Mouse (Mus musculus): Measurements from ENCODE around the gene Zfc3h1. TPM values are rescaled to one million over a fixed set of nuclear protein-coding genes. Genes with fewer than 3 reads are reported as not detected.

Gene Zfc3h1
- polyA plus RNA-seq, 1 experiment from 2014 or later = 13.9 TPM

DNA sequence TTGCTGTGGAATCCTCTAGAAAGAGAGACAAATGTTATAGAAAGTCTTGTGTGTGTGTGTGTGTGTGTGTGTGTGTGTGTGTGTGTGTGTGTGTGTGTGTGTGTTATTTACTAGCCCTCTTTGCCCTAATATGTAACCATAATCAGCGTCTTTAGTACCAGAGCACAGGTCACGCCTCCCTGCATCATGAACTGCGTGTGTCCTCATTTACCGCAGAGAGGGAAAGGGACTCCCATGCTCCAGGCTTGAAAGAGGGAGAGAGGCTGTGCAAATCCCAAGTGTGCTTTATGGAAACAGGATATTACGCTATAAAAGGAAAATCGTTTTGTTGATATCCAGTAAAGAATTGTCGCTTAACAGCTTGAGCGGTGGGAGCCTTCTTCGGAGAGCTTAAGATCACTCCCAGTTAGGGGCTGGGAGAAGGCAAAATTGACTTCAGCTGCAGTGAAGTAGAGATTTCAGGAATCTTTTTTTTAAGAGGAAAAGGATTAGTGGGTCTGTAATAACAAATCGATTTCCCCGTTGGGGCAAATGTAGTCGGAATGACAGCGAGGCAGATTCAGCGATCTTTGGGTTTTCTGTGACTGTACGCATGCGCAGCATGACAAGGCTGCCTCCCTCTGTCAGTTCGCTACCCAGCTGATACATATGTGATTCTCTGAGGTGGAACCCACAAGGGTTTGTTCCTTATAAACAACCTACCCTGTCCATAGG, 86.0 kb downstream of the Zfc3h1 start:
- Histone ChIP-seq H3K4me2 (replicated peaks; ENCODE audit: low read depth, low read length) (peak overlapping the region; percentile 29; the same call in 1 of the 2 replicates), H3K9me3 (ENCODE audit: low read length) (no peaks in the 10 kb centered on the region), H3K27me3 (replicated peaks; ENCODE audit: insufficient read depth, low read length) (no peaks in the 10 kb centered on the region), H3K4me3 (ENCODE audit: low read depth, low read length) (peak overlapping the region; percentile 6; the same call in 1 of the 2 replicates), H3K27ac (ENCODE audit: low read length) (no peak overlapping the region), H3K4me1 (ENCODE audit: insufficient read depth, low read depth, low read length) (no peaks in the 10 kb centered on the region), H3K36me3 (ENCODE audit: insufficient read depth, low read length) (no peaks in the 10 kb centered on the region), H3K9ac (replicated peaks; ENCODE audit: low read depth) (no peak overlapping the region)
- DNase-seq (ENCODE audit: low spot score) = no peak
- no peak for ATAC-seq
- 53% methylated on average over 17 of the region's 17 CpGs for WGBS
- TF ChIP-seq EP300 (IDR thresholded peaks at IDR 0.05) (no peak), CTCF (IDR thresholded peaks at IDR 0.05) (no peak)

GRCm38 (mm10) chr10:115473213-115473961, 88.6 kb downstream of the Zfc3h1 start:
- 83% methylated on average over 6 of the region's 6 CpGs for WGBS
- H3K4me2 ChIP-seq (replicated peaks; ENCODE audit: low read depth, low read length) = no peak overlapping the region
- TF ChIP-seq EP300 (IDR thresholded peaks at IDR 0.05) = no peak
- TF ChIP-seq CTCF (IDR thresholded peaks at IDR 0.05) = no peak
- H3K27ac ChIP-seq (ENCODE audit: low read length) = no peak overlapping the region
- H3K27me3 ChIP-seq (replicated peaks; ENCODE audit: insufficient read depth, low read length) = no peaks in the 10 kb centered on the region
- no peaks in the 10 kb centered on the region for H3K36me3 ChIP-seq (ENCODE audit: insufficient read depth, low read length)
- ATAC-seq (no peak), DNase-seq (ENCODE audit: low spot score) (no peak)
- H3K9ac ChIP-seq (replicated peaks; ENCODE audit: low read depth) = no peak overlapping the region
- H3K4me1 ChIP-seq (ENCODE audit: insufficient read depth, low read depth, low read length) = no peaks in the 10 kb centered on the region
- no peak overlapping the region for H3K4me3 ChIP-seq (ENCODE audit: low read depth, low read length)
- H3K9me3 ChIP-seq (ENCODE audit: low read length) = no peaks in the 10 kb centered on the region

DNA sequence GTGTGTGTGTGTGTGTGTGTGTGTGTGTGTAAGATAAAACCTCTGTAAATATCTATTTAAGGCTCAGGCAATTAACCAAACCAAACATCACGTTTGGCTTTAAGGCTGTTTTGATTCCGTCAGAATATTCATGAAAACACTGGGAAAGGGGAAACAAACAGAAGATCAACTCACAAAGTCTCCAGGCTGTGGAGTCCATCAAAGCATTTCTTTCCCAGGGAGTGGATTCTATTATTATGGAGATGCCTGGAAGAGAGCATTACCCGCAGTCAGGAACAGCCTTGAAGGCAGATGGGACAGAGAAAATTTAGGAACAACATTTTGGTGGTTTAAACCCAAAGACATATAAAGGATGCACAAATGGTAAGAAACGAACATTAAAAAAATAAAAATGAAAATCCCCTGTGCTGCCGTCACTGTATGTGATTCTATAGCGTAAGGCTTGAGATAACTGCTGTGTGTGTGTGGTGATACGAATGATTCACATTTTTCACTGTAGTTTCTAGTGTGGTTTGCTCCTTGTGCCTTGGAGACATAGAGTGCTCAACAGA, 90.3 kb downstream of the Zfc3h1 start:
- Histone ChIP-seq H3K27ac (ENCODE audit: low read length) (no peak overlapping the region), H3K4me1 (ENCODE audit: insufficient read depth, low read depth, low read length) (no peaks in the 10 kb centered on the region), H3K9me3 (ENCODE audit: low read length) (no peaks in the 10 kb centered on the region), H3K36me3 (ENCODE audit: insufficient read depth, low read length) (no peaks in the 10 kb centered on the region), H3K4me2 (replicated peaks; ENCODE audit: low read depth, low read length) (no peak overlapping the region), H3K9ac (replicated peaks; ENCODE audit: low read depth) (no peak overlapping the region), H3K27me3 (replicated peaks; ENCODE audit: insufficient read depth, low read length) (no peaks in the 10 kb centered on the region), H3K4me3 (ENCODE audit: low read depth, low read length) (no peak overlapping the region)
- WGBS = 72% methylated on average over 7 of the region's 7 CpGs
- ATAC-seq (no peak), DNase-seq (ENCODE audit: low spot score) (no peak)
- TF ChIP-seq EP300 (IDR thresholded peaks at IDR 0.05) = no peak
- no peak for TF ChIP-seq CTCF (IDR thresholded peaks at IDR 0.05)

DNA sequence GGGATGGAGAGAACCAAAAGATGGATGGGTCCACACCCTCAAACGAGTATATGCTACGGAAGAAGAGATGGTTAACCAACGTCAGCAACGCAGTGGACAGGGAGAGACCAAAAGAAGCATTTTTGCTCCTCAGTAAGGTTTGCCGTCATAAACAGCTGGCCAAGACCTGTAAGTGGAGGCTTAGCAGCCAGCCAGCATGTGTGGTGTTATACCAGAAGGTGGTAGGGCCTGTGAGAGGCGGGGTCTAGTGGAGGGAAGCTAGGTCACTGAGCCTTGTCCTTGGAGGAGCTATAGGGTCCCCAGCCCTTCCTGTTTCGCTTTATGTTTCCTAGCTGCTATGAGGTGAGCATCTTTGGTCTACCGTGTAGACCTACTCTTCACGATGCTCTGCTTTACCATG, 91.7 kb downstream of the Zfc3h1 start:
- Histone ChIP-seq H3K27ac (ENCODE audit: low read length) (no peak overlapping the region), H3K4me3 (ENCODE audit: low read depth, low read length) (no peak overlapping the region), H3K4me2 (replicated peaks; ENCODE audit: low read depth, low read length) (no peak overlapping the region), H3K4me1 (ENCODE audit: insufficient read depth, low read depth, low read length) (no peaks in the 10 kb centered on the region), H3K9ac (replicated peaks; ENCODE audit: low read depth) (no peak overlapping the region), H3K27me3 (replicated peaks; ENCODE audit: insufficient read depth, low read length) (no peaks in the 10 kb centered on the region), H3K9me3 (ENCODE audit: low read length) (no peaks in the 10 kb centered on the region), H3K36me3 (ENCODE audit: insufficient read depth, low read length) (no peaks in the 10 kb centered on the region)
- TF ChIP-seq CTCF (IDR thresholded peaks at IDR 0.05) = no peak
- TF ChIP-seq EP300 (IDR thresholded peaks at IDR 0.05) = no peak
- WGBS = 89% methylated on average over 9 of the region's 9 CpGs
- ATAC-seq (no peak), DNase-seq (ENCODE audit: low spot score) (no peak)

DNA sequence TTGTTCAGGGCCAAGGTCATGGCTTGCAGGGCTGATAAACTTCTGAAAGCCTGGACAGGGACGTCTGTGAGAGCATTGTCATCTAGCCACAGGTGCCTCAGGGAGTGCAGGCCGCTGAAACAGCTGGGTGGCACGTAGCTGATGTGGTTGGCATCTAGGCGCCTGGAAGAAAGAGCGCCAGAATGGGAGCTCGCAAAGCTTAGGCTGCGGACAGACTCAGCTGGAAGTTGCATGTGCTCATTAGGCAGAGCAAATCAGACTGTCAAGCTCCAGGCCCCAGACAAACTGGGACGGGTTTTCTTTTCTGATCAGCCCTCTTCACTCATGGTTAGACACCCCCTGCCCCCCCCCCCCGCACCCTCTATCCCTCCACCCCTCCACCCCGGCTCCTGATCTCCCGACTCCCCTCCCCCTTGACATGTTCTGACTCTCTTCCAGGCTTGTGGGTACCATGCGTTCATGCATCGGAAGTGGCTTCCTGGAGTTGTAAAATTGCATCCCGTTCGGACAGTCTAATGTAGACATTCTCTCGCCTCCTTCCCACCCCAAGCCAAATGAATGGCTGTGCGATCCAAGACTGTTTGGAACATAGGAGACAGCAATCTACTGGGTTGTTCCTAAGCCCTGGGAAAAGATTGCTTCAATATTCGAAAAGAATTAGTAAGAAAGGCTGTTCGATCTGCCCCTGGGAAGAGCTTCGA, 93.8 kb downstream of the Zfc3h1 start:
- no peaks in the 10 kb centered on the region for H3K27me3 ChIP-seq (replicated peaks; ENCODE audit: insufficient read depth, low read length)
- no peak overlapping the region for H3K27ac ChIP-seq (ENCODE audit: low read length)
- H3K9ac ChIP-seq (replicated peaks; ENCODE audit: low read depth) = no peak overlapping the region
- DNase-seq (ENCODE audit: low spot score) = peak; percentile 22
- H3K4me3 ChIP-seq (ENCODE audit: low read depth, low read length) = 0 out of 2 replicates have a peak overlapping the region, but pooled peaks have one; percentile 12
- ATAC-seq = no peak
- H3K4me2 ChIP-seq (replicated peaks; ENCODE audit: low read depth, low read length) = peak overlapping the region; percentile 47
- WGBS = 20% methylated on average over 18 of the region's 20 CpGs
- no peaks in the 10 kb centered on the region for H3K9me3 ChIP-seq (ENCODE audit: low read length)
- H3K4me1 ChIP-seq (ENCODE audit: insufficient read depth, low read depth, low read length) = no peaks in the 10 kb centered on the region
- TF ChIP-seq CTCF (IDR thresholded peaks at IDR 0.05) (no peak), EP300 (IDR thresholded peaks at IDR 0.05) (no peak)
- H3K36me3 ChIP-seq (ENCODE audit: insufficient read depth, low read length) = no peaks in the 10 kb centered on the region

Other genes starting within 250 kb of the Zfc3h1 start
- 0.05 and 0.08 TPM in 2 replicates for gene Tph2, start 199.9 kb upstream of the Zfc3h1 start, polyA plus RNA-seq (2015; fragmentation: Nextera tagmentation; extraction: Ambion mirVana)
- 47.9 and 49.9 TPM in 2 replicates for gene Tbc1d15, start 133.5 kb upstream of the Zfc3h1 start, polyA plus RNA-seq (2015; fragmentation: Nextera tagmentation; extraction: Ambion mirVana)
- gene Rab21, start 69.4 kb upstream of the Zfc3h1 start, polyA plus RNA-seq (2015; fragmentation: Nextera tagmentation; extraction: Ambion mirVana) = 9.1 and 10.1 TPM in 2 replicates
- 26.0 and 31.1 TPM in 2 replicates for gene Tmem19, start 22.5 kb upstream of the Zfc3h1 start, polyA plus RNA-seq (2015; fragmentation: Nextera tagmentation; extraction: Ambion mirVana)
- gene Thap2, start 516 bp upstream of the Zfc3h1 start, polyA plus RNA-seq (2015; fragmentation: Nextera tagmentation; extraction: Ambion mirVana) = 16.2 and 17.4 TPM in 2 replicates
- gene A930009A15Rik, start 185.0 kb downstream of the Zfc3h1 start, polyA plus RNA-seq (2015; fragmentation: Nextera tagmentation; extraction: Ambion mirVana) = not detected in 2 replicates
- 0.23 and 0.35 TPM in 2 replicates for gene Lgr5, start 202.8 kb downstream of the Zfc3h1 start, polyA plus RNA-seq (2015; fragmentation: Nextera tagmentation; extraction: Ambion mirVana)

Measured in lung, postnatal 0 days (tissue).